Mouse (Mus musculus): Measurements from ENCODE around the gene Hist1h3h. TPM values are rescaled to one million over a fixed set of nuclear protein-coding genes. Genes with fewer than 3 reads are reported as not detected.

Gene Hist1h3h
- total and polyA plus RNA-seq, 3 experiments: 18.6 to 1,657 (median 21.7) TPM

DNA sequence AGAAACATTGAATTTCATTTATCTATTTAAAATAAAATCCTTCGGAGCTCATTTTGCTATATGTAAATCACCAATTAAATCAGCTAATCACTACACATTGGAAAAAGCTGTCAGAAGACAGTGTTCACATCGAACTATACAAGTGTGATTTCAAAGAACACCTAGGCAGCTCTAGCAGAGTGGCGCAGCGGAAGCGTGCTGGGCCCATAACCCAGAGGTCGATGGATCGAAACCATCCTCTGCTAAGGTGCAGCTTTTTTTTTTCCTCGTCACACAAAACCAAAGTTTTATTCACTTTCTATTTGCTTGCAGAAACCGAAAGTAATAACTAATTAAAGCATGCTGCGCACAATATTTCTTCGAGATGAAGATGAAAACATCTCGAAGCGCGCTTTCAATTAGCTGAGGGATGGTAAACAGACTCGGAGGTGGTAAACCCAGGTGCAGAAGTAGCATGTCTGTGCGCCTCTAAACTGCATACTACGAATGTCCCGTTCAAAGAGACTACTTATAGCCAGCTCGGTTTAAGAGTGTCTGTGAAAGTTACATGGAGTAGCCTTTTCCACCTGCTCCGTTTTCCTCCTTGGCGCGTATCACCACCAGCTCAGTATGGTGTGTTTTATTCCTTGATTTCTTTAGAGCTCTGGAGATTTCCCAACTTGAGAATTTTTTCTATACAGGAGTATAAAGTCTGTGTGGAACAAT lies 6.5 kb upstream of the Hist1h3h start:
- peak overlapping the region; percentile 80 for H3K9ac ChIP-seq (ENCODE audit: insufficient read depth, low read depth)
- dilution Hi-C loops (cut with MboI; ENCODE audit: extremely low pct_ligation_motif_present, extremely low pct_unique_long_range_greater_than_20kb, low sequenced_read_pairs) (no loop called here), in situ Hi-C loops (cut with MboI; ENCODE audit: low pct_ligation_motif_present, low pct_unique_long_range_greater_than_20kb, low sequenced_read_pairs) (loop anchor here (25.0 kb wide), 2 partner anchors 226 to 324 kb away; partner anchors contain the start of gene Zfp184)
- H3K4me1 ChIP-seq (ENCODE audit: control insufficient read depth in 1 of 2, insufficient read depth in 2 of 2): peaks cover 8 to 20% of the 10 kb centered on the region in 2 experiments; a peak in 3 of 4 replicates
- no peaks in the 10 kb centered on the region for H3K9me3 ChIP-seq (replicated peaks; ENCODE audit: low read length)
- peaks cover 3% of the 10 kb centered on the region for H3K27me3 ChIP-seq (replicated peaks)
- H3K36me3 ChIP-seq (replicated peaks in 1 of 2; ENCODE audit: control insufficient read depth in 1 of 2, insufficient read depth in 1 of 2, low read length in 1 of 2): no peaks in the 10 kb centered on the region
- no peak overlapping the region; the same call in 1 of the 2 replicates for H3K27ac ChIP-seq (ENCODE audit: insufficient read depth, low read depth)
- peak; percentile 99 for TF ChIP-seq TBP (conservative IDR thresholded peaks at IDR 0.05; ENCODE audit: low read depth, low read length)
- TF ChIP-seq USF2 (conservative IDR thresholded peaks at IDR 0.05; ENCODE audit: low read depth, low read length): no peak
- TF ChIP-seq ZNF384 (IDR thresholded peaks at IDR 0.05; ENCODE audit: low read depth, low read length): peak; percentile 8; the same call in 1 of the 2 replicates
- no peak for TF ChIP-seq MAZ (IDR thresholded peaks at IDR 0.05; ENCODE audit: low read depth, low read length)
- no peak for TF ChIP-seq CTCF (conservative IDR thresholded peaks at IDR 0.05 in 1 of 2, IDR thresholded peaks at IDR 0.05 in 1 of 2; ENCODE audit: low read depth in 2 of 2, low read length in 2 of 2)
- peak; percentile 43; the same call in 1 of the 2 replicates for TF ChIP-seq IRF4 (IDR thresholded peaks at IDR 0.05; ENCODE audit: low read depth, low read length)
- peak; percentile 33; the same call in 1 of the 2 replicates for TF ChIP-seq MAX (IDR thresholded peaks at IDR 0.05; ENCODE audit: low read length)
- peak; percentile 94 for TF ChIP-seq ELF1 (IDR thresholded peaks at IDR 0.05; ENCODE audit: low read depth, low read length)
- no peak for TF ChIP-seq TCF12 (IDR thresholded peaks at IDR 0.05; ENCODE audit: low read depth, low read length)
- TF ChIP-seq MAFK (IDR thresholded peaks at IDR 0.05; ENCODE audit: insufficient replicate concordance, low read length): peak; percentile 92
- peak; percentile 66 for TF ChIP-seq NRF1 (IDR thresholded peaks at IDR 0.05; ENCODE audit: low read depth, low read length)
- peak overlapping the region; percentile 99 for H3K4me2 ChIP-seq (ENCODE audit: insufficient read depth, low read depth, poor library complexity, severe bottlenecking)
- peak overlapping the region; percentile 67 to 71 (median 70) for H3K4me3 ChIP-seq (replicated peaks in 1 of 3; ENCODE audit: low read depth in 2 of 3, low read length in 2 of 3, poor library complexity in 1 of 3)
- no peaks in the 10 kb centered on the region for H3K79me2 ChIP-seq (replicated peaks; ENCODE audit: control insufficient read depth, extremely low read depth, insufficient read depth, poor library complexity, severe bottlenecking)
- peak; percentile 78 for DNase-seq (ENCODE audit: extremely low read depth)

DNA sequence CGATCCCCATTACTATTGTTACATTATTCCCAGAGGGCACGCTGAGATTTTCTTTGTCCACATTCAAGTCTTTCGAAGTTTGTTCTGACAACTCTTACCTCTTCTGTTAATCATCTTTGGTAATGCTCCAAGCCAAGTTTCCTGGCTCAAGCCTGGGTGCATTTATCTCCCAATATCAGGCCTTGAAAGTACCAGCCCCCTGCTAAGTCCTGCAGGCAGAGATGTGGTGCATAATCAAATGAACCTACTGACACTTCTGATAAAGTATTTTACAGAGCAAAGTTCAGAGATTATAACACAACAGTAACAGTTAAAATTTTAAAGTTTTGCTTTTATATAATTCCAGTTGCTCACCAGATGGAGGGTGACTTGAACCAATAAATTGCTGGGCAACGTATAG lies 5.8 kb upstream of the Hist1h3h start:
- in situ Hi-C loops (cut with MboI; ENCODE audit: low pct_ligation_motif_present, low pct_unique_long_range_greater_than_20kb, low sequenced_read_pairs): loop anchor here (25.0 kb wide), 2 partner anchors 226 to 324 kb away; partner anchors contain the start of gene Zfp184
- Histone ChIP-seq H3K9ac (ENCODE audit: insufficient read depth, low read depth) (peak overlapping the region; percentile 80), H3K4me3 (replicated peaks in 1 of 3; ENCODE audit: low read depth in 2 of 3, low read length in 2 of 3, poor library complexity in 1 of 3) (peak overlapping the region in 2 of 3 experiments; percentile 62 to 71), H3K36me3 (replicated peaks in 1 of 2; ENCODE audit: control insufficient read depth in 1 of 2, insufficient read depth in 1 of 2, low read length in 1 of 2) (no peaks in the 10 kb centered on the region), H3K4me2 (ENCODE audit: insufficient read depth, low read depth, poor library complexity, severe bottlenecking) (peak overlapping the region; percentile 99), H3K9me3 (replicated peaks; ENCODE audit: low read length) (no peaks in the 10 kb centered on the region), H3K27ac (ENCODE audit: insufficient read depth, low read depth) (no peak overlapping the region), H3K27me3 (replicated peaks) (peaks cover 3% of the 10 kb centered on the region), H3K4me1 (ENCODE audit: control insufficient read depth in 1 of 2, insufficient read depth in 2 of 2) (peaks cover 8 to 18% of the 10 kb centered on the region in 2 experiments; a peak in 3 of 4 replicates), H3K79me2 (replicated peaks; ENCODE audit: control insufficient read depth, extremely low read depth, insufficient read depth, poor library complexity, severe bottlenecking) (no peaks in the 10 kb centered on the region)
- dilution Hi-C loops (cut with MboI; ENCODE audit: extremely low pct_ligation_motif_present, extremely low pct_unique_long_range_greater_than_20kb, low sequenced_read_pairs): no loop called here
- no peak for DNase-seq (ENCODE audit: extremely low read depth)
- TF ChIP-seq POLR2AphosphoS2 (IDR thresholded peaks at IDR 0.05; ENCODE audit: low read depth, low read length): no peak
- 0 out of 2 replicates have a peak, but pooled peaks have one; percentile 18 for TF ChIP-seq TBP (conservative IDR thresholded peaks at IDR 0.05; ENCODE audit: low read depth, low read length)
- no peak for TF ChIP-seq CHD1 (IDR thresholded peaks at IDR 0.05; ENCODE audit: low read depth, low read length)
- no peak for TF ChIP-seq MAX (IDR thresholded peaks at IDR 0.05; ENCODE audit: low read length)
- no peak for TF ChIP-seq TCF12 (IDR thresholded peaks at IDR 0.05; ENCODE audit: low read depth, low read length)
- TF ChIP-seq CTCF (conservative IDR thresholded peaks at IDR 0.05 in 1 of 2, IDR thresholded peaks at IDR 0.05 in 1 of 2; ENCODE audit: low read depth in 2 of 2, low read length in 2 of 2): no peak
- TF ChIP-seq JUN (IDR thresholded peaks at IDR 0.05; ENCODE audit: insufficient read depth, low read depth, low read length): no peak

Data from CH12.LX (cell line).